Mouse (Mus musculus): ENCODE measurements around the gene Igf2r.

The Igf2r gene

GRCm38 (mm10) chr17:12750591-12751170 lies 18.8 kb downstream of the Igf2r start:
- DNase-seq (ENCODE audit: low spot score) = no peak

GRCm38 (mm10) chr17:12749421-12750367 lies 19.8 kb downstream of the Igf2r start:
- no peak for DNase-seq (ENCODE audit: low spot score)

- no peak for DNase-seq (ENCODE audit: low spot score)
Measured at GRCm38 (mm10) chr17:12745761-12746160, 23.7 kb downstream of the Igf2r start.

GRCm38 (mm10) chr17:12744071-12744470 lies 25.4 kb downstream of the Igf2r start:
- no peak for DNase-seq (ENCODE audit: low spot score)

GRCm38 (mm10) chr17:12742151-12742908 lies 27.1 kb downstream of the Igf2r start:
- no peak for DNase-seq (ENCODE audit: low spot score)

GRCm38 (mm10) chr17:12741218-12741968 lies 28.1 kb downstream of the Igf2r start:
- no peak for DNase-seq (ENCODE audit: low spot score)

GRCm38 (mm10) chr17:12740317-12740716 lies 29.1 kb downstream of the Igf2r start:
- DNase-seq (ENCODE audit: low spot score) = no peak

- DNase-seq (ENCODE audit: low spot score) = no peak
Measured at GRCm38 (mm10) chr17:12739516-12739915, 29.9 kb downstream of the Igf2r start.

- DNase-seq (ENCODE audit: low spot score) = no peak
Measured at GRCm38 (mm10) chr17:12737934-12738333, 31.5 kb downstream of the Igf2r start.

GRCm38 (mm10) chr17:12734205-12734857 lies 35.1 kb downstream of the Igf2r start:
- no peak for DNase-seq (ENCODE audit: low spot score)

- no peak for DNase-seq (ENCODE audit: low spot score)
Measured at GRCm38 (mm10) chr17:12733128-12733527, 36.3 kb downstream of the Igf2r start.

GRCm38 (mm10) chr17:12728536-12728935 lies 40.9 kb downstream of the Igf2r start:
- no peak for DNase-seq (ENCODE audit: low spot score)

GRCm38 (mm10) chr17:12727748-12728147 lies 41.7 kb downstream of the Igf2r start:
- no peak for DNase-seq (ENCODE audit: low spot score)

- no peak for DNase-seq (ENCODE audit: low spot score)
Measured at GRCm38 (mm10) chr17:12725871-12726270, 43.6 kb downstream of the Igf2r start.

GRCm38 (mm10) chr17:12724767-12725744 lies 44.4 kb downstream of the Igf2r start:
- no peak for DNase-seq (ENCODE audit: low spot score)

GRCm38 (mm10) chr17:12723986-12724766 lies 45.3 kb downstream of the Igf2r start:
- no peak for DNase-seq (ENCODE audit: low spot score)

- DNase-seq (ENCODE audit: low spot score) = no peak
Measured at GRCm38 (mm10) chr17:12722622-12723021, 46.8 kb downstream of the Igf2r start.

- DNase-seq (ENCODE audit: low spot score) = no peak
Measured at GRCm38 (mm10) chr17:12721118-12721886, 48.2 kb downstream of the Igf2r start.

- DNase-seq (ENCODE audit: low spot score) = no peak
Measured at GRCm38 (mm10) chr17:12718251-12718650, 51.2 kb downstream of the Igf2r start.
